Mouse (Mus musculus): ENCODE data around the gene Olfr846.

Olfr846 gene

GRCm38 (mm10) chr9:19363905-19364304 lies at the start of gene Olfr846:
Gene Olfr846 (minus strand): TSS chr9:19364005.
- DNase-seq: no peak

- DNase-seq: no peak
Measured at GRCm38 (mm10) chr9:19378569-19378968, 14.8 kb upstream of the Olfr846 start, which contains the start of gene Olfr847. Gene Olfr847 (minus strand): TSS chr9:19378669.

- no peak for DNase-seq
Measured at GRCm38 (mm10) chr9:19336157-19336556, 27.6 kb downstream of the Olfr846 start, which contains the start of gene Olfr845. Gene Olfr845 (plus strand): TSS chr9:19336457.

- no peak for DNase-seq
Measured at GRCm38 (mm10) chr9:19316047-19316446, 47.8 kb downstream of the Olfr846 start, which contains the start of gene Olfr844. Gene Olfr844 (plus strand): TSS chr9:19316347.

All from heart, adult 11 months (tissue).